ENCODE assay signal across 8 mouse cellular contexts in genomic region chr9:121360327-121360954, GRCm38 (mm10).
DNase-seq lines count a peak whose midpoint lies in the region; ATAC-seq lines count a peak whose summit lies in the region.

No protein-coding gene starts in this region.

- peaks cover 21% of the 10 kb centered on the region for H3K36me3 ChIP-seq in forebrain, embryonic 12.5 days (replicated peaks)
- no peaks in the 10 kb centered on the region for H3K36me3 ChIP-seq in intestine, embryonic 16.5 days (ENCODE audit: control insufficient read depth, insufficient read depth, low read length)
- peaks cover 9% of the 10 kb centered on the region; the same call in 1 of the 2 replicates for H3K36me3 ChIP-seq in stomach, embryonic 15.5 days

- no peaks in the 10 kb centered on the region for H3K9me3 ChIP-seq in forebrain, embryonic 12.5 days
- no peaks in the 10 kb centered on the region for H3K9me3 ChIP-seq in intestine, embryonic 16.5 days (ENCODE audit: control insufficient read depth, low read length)
- H3K9me3 ChIP-seq in stomach, embryonic 15.5 days, result no peaks in the 10 kb centered on the region

- WGBS in forebrain, embryonic 12.5 days, result 7% methylated on average over 11 of the region's 12 CpGs
- 21% methylated on average over 12 of the region's 12 CpGs for WGBS in intestine, embryonic 16.5 days
- 26% methylated on average over 11 of the region's 12 CpGs for WGBS in stomach, embryonic 15.5 days

- peak; percentile 97 for DNase-seq in heart, adult 11 months
- DNase-seq in heart, postnatal 25 days (ENCODE audit: low spot score), result no peak
- DNase-seq in brain, adult 2 months (ENCODE audit: low read depth, low spot score), result peak; percentile 90
- no peak for DNase-seq in urinary bladder, postnatal 10 days (ENCODE audit: low spot score)

- H3K27ac ChIP-seq in forebrain, embryonic 12.5 days, result peak overlapping the region; percentile 95
- peak overlapping the region; percentile 76 for H3K27ac ChIP-seq in intestine, embryonic 16.5 days (ENCODE audit: low read length)
- H3K27ac ChIP-seq in stomach, embryonic 15.5 days, result peak overlapping the region; percentile 78

- H3K4me2 ChIP-seq in forebrain, embryonic 12.5 days, result peak overlapping the region; percentile 39
- peak overlapping the region; percentile 23; the same call in 1 of the 2 replicates for H3K4me2 ChIP-seq in intestine, embryonic 16.5 days (ENCODE audit: low read depth, low read length)
- peak overlapping the region; percentile 26 for H3K4me2 ChIP-seq in stomach, embryonic 15.5 days

- peaks cover 48% of the 10 kb centered on the region for H3K4me1 ChIP-seq in forebrain, embryonic 12.5 days
- H3K4me1 ChIP-seq in intestine, embryonic 16.5 days (ENCODE audit: control insufficient read depth, insufficient read depth, low read length), result peaks cover 33% of the 10 kb centered on the region
- H3K4me1 ChIP-seq in stomach, embryonic 15.5 days, result peaks cover 30% of the 10 kb centered on the region

- peak; percentile 74 for ATAC-seq in forebrain, embryonic 12.5 days (ENCODE audit: low FRiP score)
- peak; percentile 41; the same call in 1 of the 2 replicates for ATAC-seq in intestine, embryonic 16.5 days
- ATAC-seq in megakaryocyte, adult 5-6 weeks (ENCODE audit: poor library complexity, severe bottlenecking), result peak; percentile 73
- ATAC-seq in stomach, embryonic 15.5 days (ENCODE audit: insufficient read depth, low FRiP score, low read depth), result peak; percentile 32; the same call in 1 of the 2 replicates

- intact Hi-C loops in heart, postnatal 25 days (cut with DNase I), result no loop called here

- H3K9ac ChIP-seq in forebrain, embryonic 12.5 days, result peak overlapping the region; percentile 45
- H3K9ac ChIP-seq in intestine, embryonic 16.5 days (ENCODE audit: low read depth, low read length), result peak overlapping the region; percentile 59; the same call in 1 of the 2 replicates
- no peak overlapping the region for H3K9ac ChIP-seq in stomach, embryonic 15.5 days

- H3K27me3 ChIP-seq in forebrain, embryonic 12.5 days, result no peaks in the 10 kb centered on the region
- no peaks in the 10 kb centered on the region for H3K27me3 ChIP-seq in intestine, embryonic 16.5 days (replicated peaks; ENCODE audit: control insufficient read depth, insufficient read depth, low read length)
- H3K27me3 ChIP-seq in stomach, embryonic 15.5 days (replicated peaks), result no peaks in the 10 kb centered on the region

- no peak overlapping the region; the same call in 1 of the 2 replicates for H3K4me3 ChIP-seq in forebrain, embryonic 12.5 days (replicated peaks)
- H3K4me3 ChIP-seq in intestine, embryonic 16.5 days (ENCODE audit: low read length), result no peak overlapping the region
- H3K4me3 ChIP-seq in stomach, embryonic 15.5 days (replicated peaks), result no peak overlapping the region

Comparison
In these comparisons a context has a peak if more than half of its experiments do, and no peak if none do; other contexts are left out.
1. DNase-seq: peak in heart, adult 11 months (single experiment) and brain, adult 2 months (single experiment); none in heart, postnatal 25 days (single experiment) and urinary bladder, postnatal 10 days (single experiment).
2. Peak in every context shown above with its lines, with median percentiles within 50 percentile points of each other: ATAC-seq, H3K27ac ChIP-seq and H3K4me2 ChIP-seq.